Mouse (Mus musculus) ES-Bruce4 (cell line): ENCODE data around the gene Ibsp.

ENCODE experiments used
- CTCF ChIP-seq: IDR thresholded peaks from one replicate; pipeline ENCODE4 v1.8.1; 2011; ENCODE audit warnings: low read depth, low read length
- POLR2A ChIP-seq: IDR thresholded peaks from one replicate; pipeline ENCODE4 v1.8.1; 2011; ENCODE audit warnings: low read length; ENCODE audit not compliant: insufficient read depth

- no peak for TF ChIP-seq CTCF
- TF ChIP-seq POLR2A = no peak
These were observed 52.9 kb downstream of the Ibsp start for GRCm38 (mm10) chr5:104351874-104352273.
